Mouse (Mus musculus) kidney, postnatal 36 days (tissue): ENCODE measurements at regions not wholly inside any gene's neighbourhood (a gene's known extent, or its start where the extent isn't known, plus 50 kb on each side); places are given as distances from the start of the nearest gene placed in this dataset.

Experiments
- DNase-seq, 2 experiments: peaks; one replicate each; pipeline ENCODE4 v3.0.0; 2021 to 2022; ENCODE audit warnings: mixed read lengths in 2 of 2

GRCm38 (mm10) chr14:29876668-29877067, 91.4 kb upstream of the Selenok start:
- peak; percentile 28 to 46 for DNase-seq

GRCm38 (mm10) chr14:29877671-29878422, 90.3 kb upstream of the Selenok start:
- DNase-seq: peak; percentile 22 to 32

GRCm38 (mm10) chr14:29878423-29878800, 89.7 kb upstream of the Selenok start:
- no peak for DNase-seq

GRCm38 (mm10) chr14:29879283-29879682, 88.8 kb upstream of the Selenok start:
- DNase-seq: no peak

- DNase-seq: peak; percentile 4 to 48
Measured at GRCm38 (mm10) chr14:29882666-29883344, 85.3 kb upstream of the Selenok start.

GRCm38 (mm10) chr14:29895332-29895988, 72.6 kb upstream of the Selenok start:
- DNase-seq: peak; percentile 64 to 66

GRCm38 (mm10) chr14:29895989-29896675, 72.0 kb upstream of the Selenok start:
- DNase-seq: no peak

- DNase-seq: peak; percentile 9 to 47
Measured at GRCm38 (mm10) chr14:29900931-29901330, 67.2 kb upstream of the Selenok start.

GRCm38 (mm10) chr14:29903574-29903973, 64.5 kb upstream of the Selenok start:
- DNase-seq: peak in 1 of 2 experiments; percentile 11

- no peak for DNase-seq
Measured at GRCm38 (mm10) chr14:29904856-29905255, 63.3 kb upstream of the Selenok start.

GRCm38 (mm10) chr14:29909741-29910140, 58.4 kb upstream of the Selenok start:
- no peak for DNase-seq
